Mouse (Mus musculus): ENCODE results near the gene Tuba1b.
"Not testable (repeated sequence)": the region's sequence is repeated elsewhere in the genome, so short reads cannot be mapped to it uniquely, and the experiment has no call there.

Tuba1b gene

GRCm38 (mm10) chr15:98934217-98934839 is at the start of gene Tuba1b:
Gene Tuba1b (minus strand): TSS chr15:98934565.
- peak; percentile 91 for DNase-seq

DNA sequence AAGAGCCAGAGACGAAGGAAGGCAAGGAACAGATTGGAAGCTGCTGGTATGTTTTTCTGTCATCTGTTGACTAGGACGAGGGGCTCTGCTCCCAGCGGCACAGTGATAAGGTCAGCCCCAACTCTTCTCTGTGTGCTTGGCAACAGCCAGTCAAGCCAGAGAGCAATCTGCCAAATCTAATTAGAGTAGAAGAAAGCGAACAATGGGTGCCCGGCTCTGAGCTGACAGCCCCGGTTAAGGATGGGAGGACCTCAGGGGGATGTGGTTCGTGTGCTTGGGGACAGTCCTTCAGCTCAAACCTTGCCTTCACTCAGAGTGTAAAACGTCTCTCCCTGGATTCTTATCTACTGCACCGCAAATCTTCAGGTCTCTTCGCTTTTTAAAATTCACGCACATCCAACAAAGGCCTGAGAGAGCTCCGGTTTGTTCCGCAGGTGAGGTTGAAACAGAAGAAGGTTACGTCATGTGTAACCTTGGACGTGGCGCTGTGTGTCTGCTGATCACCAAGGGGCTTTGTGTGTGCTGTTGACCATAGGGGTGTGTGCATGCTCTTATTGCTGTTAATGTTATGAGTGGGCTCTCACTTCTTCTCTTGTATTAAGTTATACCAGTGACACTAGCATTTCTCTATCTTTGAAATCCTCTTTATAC is 49.2 kb upstream of the Tuba1b start:
- no peak for DNase-seq

DNA sequence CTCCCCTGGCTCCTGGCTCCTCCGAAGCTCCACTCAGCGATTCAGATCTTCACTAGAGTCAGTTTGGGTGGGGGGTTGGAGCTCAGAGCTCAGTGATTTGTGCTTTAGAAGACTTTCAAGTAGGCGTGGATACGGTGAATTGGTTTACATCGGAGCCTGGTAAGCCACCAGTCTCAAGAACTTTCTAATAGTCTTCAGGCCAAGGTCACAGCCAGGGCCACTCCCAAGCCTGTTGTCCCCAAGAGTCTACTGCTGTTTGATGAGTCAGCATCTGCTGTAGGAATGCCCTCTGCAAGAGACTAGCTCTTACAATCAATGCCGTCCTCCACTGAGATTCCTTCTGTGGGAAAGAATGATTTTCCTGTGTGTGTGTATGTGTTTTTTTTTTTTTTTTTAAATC is 47.7 kb upstream of the Tuba1b start:
- no peak for DNase-seq

DNA sequence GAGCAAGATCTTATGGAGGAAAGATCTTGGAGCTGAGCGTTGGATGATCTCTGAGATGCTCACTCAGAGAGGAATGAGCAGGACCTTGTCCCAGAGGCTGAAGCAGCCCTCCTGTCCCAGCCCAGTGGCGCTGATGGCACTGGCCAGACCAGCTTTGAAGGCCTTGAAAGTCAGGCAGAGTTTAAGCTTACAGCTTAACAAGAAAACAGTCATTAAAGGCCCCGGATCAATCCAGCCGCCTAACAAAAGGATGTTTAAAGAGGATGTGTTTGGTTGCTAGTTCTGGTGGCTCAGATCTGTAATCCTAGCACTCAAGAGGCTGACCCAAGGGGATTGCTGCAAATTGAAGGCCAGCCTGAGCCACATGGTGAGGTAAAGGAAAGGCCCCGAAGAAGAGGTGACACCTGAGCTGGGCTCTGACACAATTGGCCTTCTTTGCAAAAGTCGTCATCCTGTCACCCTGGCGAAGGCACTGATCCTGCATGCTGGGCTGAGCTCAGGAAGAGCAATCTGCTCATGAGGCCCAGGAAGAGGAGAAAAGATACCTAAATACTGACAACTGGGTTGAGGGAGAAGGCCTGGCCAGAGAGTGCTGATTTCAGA is 45.7 kb upstream of the Tuba1b start:
- no peak for DNase-seq

GRCm38 (mm10) chr15:98978409-98979172 is 44.2 kb upstream of the Tuba1b start:
- DNase-seq, result no peak

GRCm38 (mm10) chr15:98977759-98978408 is 43.5 kb upstream of the Tuba1b start:
- peak; percentile 89 for DNase-seq

DNA sequence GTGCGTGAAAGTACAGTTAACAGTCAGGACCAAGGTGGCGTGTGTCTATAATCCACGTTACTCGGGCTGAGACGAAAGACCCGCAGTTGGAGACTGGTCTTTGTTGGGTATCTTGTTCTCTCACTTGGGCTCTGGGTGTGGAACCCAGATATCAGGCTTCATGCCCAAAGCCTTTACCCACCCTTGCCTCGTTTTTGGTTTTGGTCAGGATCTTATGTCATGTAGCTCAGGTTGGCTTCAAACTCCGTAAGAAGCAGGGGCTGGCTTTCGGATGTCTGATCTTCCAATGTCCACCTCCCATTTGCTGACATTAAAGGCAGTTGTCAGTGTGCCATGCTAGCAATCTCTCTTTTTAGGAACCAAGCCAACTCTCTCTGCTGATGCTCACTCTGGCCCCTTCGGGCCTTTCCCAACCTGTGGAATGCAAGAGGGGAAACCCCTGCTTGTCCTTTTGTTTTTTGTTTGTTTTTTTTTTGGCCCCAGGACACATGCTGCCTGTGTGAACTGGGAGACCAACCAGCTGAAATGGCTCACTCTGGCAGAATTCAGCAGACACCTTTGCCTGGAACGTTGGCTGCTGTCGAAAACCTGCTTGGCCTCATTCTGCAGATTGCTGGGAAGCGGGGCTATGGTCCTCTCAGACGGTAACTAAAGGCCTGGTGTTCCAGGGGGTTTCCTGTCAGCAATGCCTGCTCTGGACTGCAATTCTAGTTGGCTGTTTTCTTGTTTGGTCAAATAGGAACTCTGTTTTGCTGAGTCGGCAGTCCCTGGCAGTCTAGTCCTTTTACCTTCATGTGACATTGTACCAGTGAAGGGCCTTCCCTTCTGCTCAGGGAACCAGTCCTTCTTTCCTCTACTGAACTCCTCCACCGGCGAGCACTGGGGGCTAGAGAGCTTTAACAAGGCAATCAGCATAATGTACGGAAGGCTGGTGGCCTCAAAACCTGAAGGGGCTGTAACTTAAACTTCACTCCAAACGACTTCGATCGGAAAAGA is 42.7 kb upstream of the Tuba1b start:
- DNase-seq, result peak; percentile 47

DNA sequence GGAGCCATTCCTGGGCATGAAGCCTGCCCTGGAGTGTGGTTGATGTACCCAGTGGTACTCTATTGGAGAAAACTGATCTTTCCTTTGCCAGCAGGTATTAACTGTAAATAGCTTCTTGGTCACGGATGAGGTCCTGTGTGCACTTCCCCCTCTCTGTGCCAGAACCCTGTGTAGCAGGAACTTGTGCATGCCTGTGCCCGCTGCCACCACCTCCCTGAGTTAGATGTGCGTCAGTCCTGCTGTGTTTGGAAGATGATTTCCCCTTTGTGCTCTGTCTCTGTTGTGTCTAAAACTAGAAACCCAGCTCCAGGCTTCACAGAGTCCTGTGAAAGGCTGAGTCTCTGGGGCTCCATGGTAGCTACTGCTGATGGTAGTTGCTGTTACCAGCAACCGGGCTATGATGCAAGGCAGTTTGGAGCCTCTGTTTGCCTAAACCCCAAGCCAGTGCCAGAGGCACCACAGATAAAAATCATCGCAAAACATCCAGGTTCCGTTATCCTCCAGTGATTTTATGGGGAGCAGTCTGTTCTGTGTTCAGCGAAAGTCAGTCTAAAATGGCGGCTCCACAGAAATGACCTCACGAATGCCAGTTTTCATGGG is 38.8 kb upstream of the Tuba1b start:
- DNase-seq, result peak; percentile 71

DNA sequence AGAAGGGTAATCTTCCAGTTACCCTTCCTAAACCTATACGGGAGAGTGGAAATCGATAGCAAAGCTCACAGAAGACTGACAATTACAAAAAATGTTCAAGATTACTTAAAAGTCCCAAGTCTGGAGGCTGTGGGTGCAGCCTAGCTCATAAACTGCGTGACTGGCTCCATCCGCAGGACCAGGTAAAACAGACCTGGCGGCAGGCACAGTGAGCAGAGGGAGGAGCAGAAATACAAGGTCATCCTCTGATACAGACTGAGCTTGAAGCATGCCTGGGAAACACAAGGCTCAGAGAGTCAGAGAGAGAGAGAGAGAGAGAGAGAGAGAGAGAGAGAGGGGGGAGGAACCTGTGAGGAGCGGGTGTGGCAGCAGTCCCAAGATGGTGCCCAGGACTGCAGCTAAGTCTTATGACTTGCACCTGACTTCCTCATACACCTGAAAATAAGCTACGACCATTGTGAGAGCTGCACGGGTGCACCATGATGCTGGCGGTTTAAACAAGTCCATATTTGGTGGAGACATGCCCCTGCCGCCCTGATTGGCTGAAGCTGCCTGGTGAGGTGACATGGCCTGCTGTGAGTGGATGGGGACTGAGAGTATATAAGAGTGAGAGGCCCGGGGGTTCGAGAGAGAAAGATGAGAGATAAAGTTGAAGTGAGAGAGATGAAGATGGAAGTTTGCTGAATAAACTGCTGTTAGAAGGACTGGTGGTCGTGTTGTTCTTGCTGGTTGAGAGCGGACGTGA is 37.4 kb upstream of the Tuba1b start:
- not testable (repeated sequence) for DNase-seq

GRCm38 (mm10) chr15:98971111-98971510 is 36.7 kb upstream of the Tuba1b start:
- no peak for DNase-seq

- DNase-seq, result no peak
Measured at GRCm38 (mm10) chr15:98969372-98970101, 35.2 kb upstream of the Tuba1b start.

DNA sequence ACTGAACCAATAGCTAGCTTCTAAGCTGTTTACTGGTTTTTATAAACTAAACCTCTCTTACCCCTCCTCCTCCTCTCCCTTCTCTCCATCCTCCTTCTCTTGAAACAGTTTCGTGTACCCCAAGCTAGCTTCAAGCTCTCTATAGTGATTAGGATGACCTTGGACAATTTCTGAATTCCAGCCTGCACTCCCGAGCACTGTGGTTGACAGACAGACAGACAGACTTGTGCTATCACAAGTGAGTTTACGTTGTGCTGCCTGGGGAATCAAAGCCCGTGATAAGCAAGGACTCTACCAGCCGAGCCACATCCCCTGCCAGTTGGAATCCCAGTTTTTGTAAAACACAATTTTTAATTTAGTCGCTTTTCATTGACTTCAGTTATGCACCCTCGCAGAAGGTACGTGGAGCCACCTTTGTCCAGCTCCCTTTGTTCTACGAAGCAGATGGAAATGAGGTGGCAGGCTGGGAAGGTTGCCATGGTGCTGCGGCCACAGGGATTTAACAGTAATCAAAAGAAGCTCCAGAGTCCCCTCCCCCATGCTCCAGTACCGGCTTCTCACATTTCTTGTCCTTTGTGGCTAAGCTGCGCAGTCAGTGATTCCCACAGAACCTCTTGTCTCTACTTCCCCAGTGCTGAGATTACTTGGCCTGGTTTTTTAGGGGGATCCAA is 34.5 kb upstream of the Tuba1b start:
- peak; percentile 36 for DNase-seq

DNA sequence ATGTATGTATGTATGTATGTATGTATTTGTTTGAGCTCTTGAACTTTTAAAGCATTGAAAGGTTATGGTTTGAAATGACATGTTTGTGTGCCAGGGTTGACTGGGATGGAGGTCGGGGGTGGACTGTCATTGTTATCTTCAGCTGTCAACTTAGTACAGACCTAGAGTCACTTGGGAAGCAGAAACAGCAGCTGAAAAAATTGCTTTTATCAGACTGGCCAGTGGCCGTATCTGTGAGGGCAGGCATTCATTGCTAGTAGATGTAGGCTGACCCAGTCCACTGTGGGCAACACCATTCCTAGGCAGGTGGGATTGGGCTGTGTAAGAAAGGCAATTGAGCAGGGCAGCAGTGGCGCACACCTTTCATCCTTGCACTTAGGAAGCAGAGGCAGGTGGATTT is 25.2 kb upstream of the Tuba1b start:
- no peak for DNase-seq

DNA sequence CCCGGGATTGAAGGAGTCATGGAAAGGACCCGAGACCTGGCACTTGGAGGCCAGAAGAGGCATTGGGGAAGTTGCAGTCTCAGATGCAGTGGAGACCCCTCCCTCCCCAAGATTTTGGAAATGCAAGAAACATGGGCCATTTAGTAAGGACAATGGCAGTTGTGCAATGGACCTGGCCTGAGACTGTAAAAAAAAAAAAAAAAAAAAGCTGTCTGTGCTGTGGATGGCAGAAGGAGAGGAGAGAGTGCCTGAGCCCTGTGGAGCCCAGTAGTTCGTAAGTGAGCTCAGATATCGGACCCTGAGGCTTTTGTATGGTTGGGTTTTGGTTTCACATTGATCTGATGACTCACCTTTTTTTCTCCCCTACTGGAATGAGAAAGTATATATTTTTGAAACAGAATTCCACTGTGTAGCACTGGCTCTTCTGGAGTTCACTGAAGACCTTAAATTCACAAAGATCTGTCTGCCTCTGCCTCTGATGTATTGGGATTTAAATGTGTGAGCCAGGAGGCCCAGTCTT is 24.6 kb upstream of the Tuba1b start:
- DNase-seq, result no peak

GRCm38 (mm10) chr15:98957475-98957874 is 23.1 kb upstream of the Tuba1b start:
- no peak for DNase-seq

DNA sequence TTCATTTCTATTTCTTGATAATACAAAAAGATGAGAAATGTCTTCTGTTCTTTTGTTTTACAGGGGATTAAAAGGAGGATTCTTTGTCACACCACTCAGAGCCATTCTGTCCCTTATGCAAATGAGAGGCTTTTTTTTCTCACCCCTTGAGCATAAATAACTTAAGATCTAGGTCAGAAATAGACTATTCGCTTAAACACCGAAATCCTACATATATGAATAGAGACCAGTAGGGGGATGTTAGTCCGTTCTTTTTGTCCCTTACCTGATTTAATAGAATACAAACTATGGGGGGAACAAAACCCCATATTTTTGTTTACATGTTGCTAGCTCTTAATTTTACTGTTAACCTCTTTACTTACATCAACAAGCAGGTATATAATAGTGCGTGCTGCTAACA is 21.6 kb upstream of the Tuba1b start:
- no peak for DNase-seq

- DNase-seq, result no peak
Measured at GRCm38 (mm10) chr15:98955324-98955723, 21.0 kb upstream of the Tuba1b start.

DNA sequence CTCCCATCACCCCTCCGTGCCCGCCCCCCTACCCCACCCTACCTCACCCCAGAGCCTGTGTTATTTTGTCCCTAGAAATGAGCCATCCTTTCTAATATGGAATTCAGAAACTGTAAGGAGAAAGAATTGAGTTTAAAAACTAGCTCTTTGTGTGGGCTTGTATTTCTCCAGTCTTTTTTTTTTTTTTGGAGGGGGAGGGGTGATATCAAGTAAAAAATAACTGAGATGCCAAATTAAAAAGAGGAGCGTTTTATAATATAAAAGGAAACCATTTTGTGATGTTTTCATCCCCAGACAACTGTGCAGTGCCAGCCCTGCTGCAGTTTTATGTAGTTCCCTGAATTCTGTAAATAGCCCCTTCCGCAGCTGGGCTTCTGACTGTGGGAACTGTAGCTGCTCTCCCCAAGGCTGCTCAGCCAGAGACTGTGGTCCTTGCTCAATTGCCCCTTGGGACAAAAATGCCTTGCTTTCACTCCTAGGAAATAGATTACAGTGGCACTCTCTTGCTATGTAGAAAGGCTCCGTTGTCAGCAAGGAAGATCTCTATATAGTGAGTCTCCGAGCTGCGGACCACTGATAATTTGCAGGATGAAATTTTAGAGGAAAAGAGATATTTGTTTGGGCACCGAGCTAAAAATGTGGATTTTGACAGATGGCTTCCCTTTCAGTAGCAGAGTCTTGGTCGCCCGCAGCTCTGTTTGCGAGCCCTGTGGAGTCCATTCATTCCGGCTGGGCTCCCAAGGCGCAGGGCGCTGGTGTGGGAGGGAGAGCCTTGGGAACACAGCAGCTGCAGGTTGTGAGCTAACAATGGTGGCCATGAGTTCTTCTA is 20.3 kb upstream of the Tuba1b start:
- no peak for DNase-seq

Data from kidney, adult 11 months (tissue).